Mouse (Mus musculus): ENCODE measurements at regions not wholly inside any gene's neighbourhood (a gene's known extent, or its start where the extent isn't known, plus 50 kb on each side); places are given as distances from the start of the nearest gene placed in this dataset.
"Not testable (repeated sequence)": the region's sequence is repeated elsewhere in the genome, so short reads cannot be mapped to it uniquely, and the experiment has no call there.

GRCm38 (mm10) chr13:111860931-111861330 lies 52.1 kb upstream of the Map3k1 start:
- DNase-seq: no peak

- DNase-seq: no peak
Observed at GRCm38 (mm10) chr13:111862316-111862715, 53.5 kb upstream of the Map3k1 start.

GRCm38 (mm10) chr13:111865956-111866355 lies 57.2 kb upstream of the Map3k1 start:
- DNase-seq: no peak

GRCm38 (mm10) chr13:111867261-111867660 lies 58.5 kb upstream of the Map3k1 start:
- DNase-seq: no peak

GRCm38 (mm10) chr13:111867763-111868725 lies 59.3 kb upstream of the Map3k1 start:
- DNase-seq: peak; percentile 73 to 74

GRCm38 (mm10) chr13:111868947-111869346 lies 60.2 kb upstream of the Map3k1 start:
- no peak for DNase-seq

GRCm38 (mm10) chr13:111869771-111870437 lies 61.1 kb upstream of the Map3k1 start:
- no peak for DNase-seq

GRCm38 (mm10) chr13:111870505-111870904 lies 61.7 kb upstream of the Map3k1 start:
- DNase-seq: no peak

- DNase-seq: no peak
Observed at GRCm38 (mm10) chr13:111871672-111872410, 63.0 kb upstream of the Map3k1 start.

GRCm38 (mm10) chr13:111874330-111874729 lies 65.5 kb upstream of the Map3k1 start:
- DNase-seq: no peak

- DNase-seq: no peak
Observed at GRCm38 (mm10) chr13:111876404-111876803, 67.6 kb upstream of the Map3k1 start.

- no peak for DNase-seq
Observed at GRCm38 (mm10) chr13:111876847-111877246, 68.1 kb upstream of the Map3k1 start.

- not testable (repeated sequence) for DNase-seq
Observed at GRCm38 (mm10) chr13:111883768-111884566, 75.2 kb upstream of the Map3k1 start.

- DNase-seq: no peak
Observed at GRCm38 (mm10) chr13:111890792-111891191, 82.0 kb upstream of the Map3k1 start.

GRCm38 (mm10) chr13:111892141-111892540 lies 83.3 kb upstream of the Map3k1 start:
- DNase-seq: no peak

GRCm38 (mm10) chr13:111893221-111893713 lies 84.5 kb upstream of the Map3k1 start:
- DNase-seq: no peak

GRCm38 (mm10) chr13:111894804-111895478 lies 86.1 kb upstream of the Map3k1 start:
- DNase-seq: peak; percentile 37 to 46

GRCm38 (mm10) chr13:111896279-111896678 lies 87.5 kb upstream of the Map3k1 start:
- DNase-seq: no peak

GRCm38 (mm10) chr13:111903361-111903760 lies 94.6 kb upstream of the Map3k1 start:
- DNase-seq: no peak

- no peak for DNase-seq
Observed at GRCm38 (mm10) chr13:111903931-111904330, 95.1 kb upstream of the Map3k1 start.

GRCm38 (mm10) chr13:111904616-111905212 lies 95.9 kb upstream of the Map3k1 start:
- DNase-seq: no peak

Measured in thymus, postnatal 36 days (tissue).